Mouse (Mus musculus) limb, embryonic 10.5 days (tissue): ENCODE data around the gene Gm20795. TPM values are rescaled to one million over a fixed set of nuclear protein-coding genes. Genes with fewer than 3 reads are reported as not detected.
"Not testable (repeated sequence)": the region's sequence is repeated elsewhere in the genome, so short reads cannot be mapped to it uniquely, and the experiment has no call there.

Experiments used
- DNase-seq: peaks from one replicate; pipeline ENCODE4 v3.0.0-alpha.2; 2017; ENCODE audit warnings: low spot score
- H3K27ac ChIP-seq: fragments of 300-500 bp; sonication (generic); 2 replicates; pipeline ENCODE4 v1.5.1; 2016; ENCODE audit warnings: mild to moderate bottlenecking
- H3K27me3 ChIP-seq: fragments of 300-500 bp; sonication (generic); 2 replicates; pipeline ENCODE4 v1.6.1; 2016; ENCODE audit warnings: low read depth, mild to moderate bottlenecking; ENCODE audit not compliant: poor library complexity, severe bottlenecking
- H3K36me3 ChIP-seq: fragments of 300-500 bp; sonication (generic); 2 replicates; pipeline ENCODE4 v1.6.1; 2016; ENCODE audit warnings: mild to moderate bottlenecking, moderate library complexity
- H3K4me1 ChIP-seq: fragments of 300-500 bp; sonication (generic); 2 replicates; pipeline ENCODE4 v1.6.1; 2016
- H3K4me3 ChIP-seq: fragments of 300-500 bp; sonication (generic); 2 replicates; pipeline ENCODE4 v1.5.1; 2016; ENCODE audit warnings: mild to moderate bottlenecking, moderate library complexity
- H3K9me3 ChIP-seq: fragments of 300-500 bp; sonication (generic); replicated peaks from 2 replicates; pipeline ENCODE4 v1.6.1; 2016; ENCODE audit warnings: mild to moderate bottlenecking
- WGBS: fragments of 180-500 bp; shearing (Covaris S2); methylation state at CpG from one replicate; pipeline ENCODE4 v1.1.7; 2016; 5-methylcytosine and 5-hydroxymethylcytosine counted together
- polyA plus RNA-seq: library from polyadenylated mRNA; unstranded; fragments of >200 nt; fragmentation: Nextera tagmentation; extraction: Ambion mirVana; gene quantifications from 2 replicates; pipeline ENCODE4 v1.2.1, GENCODE M21; 2016

Gm20795 gene
- polyA plus RNA-seq: not detected in 2 replicates

GRCm38 (mm10) chrY:40804614-40805013, at the start of gene Gm20795:
TSS of gene Gm20795 (plus strand) at chrY:40804914.
- H3K27ac ChIP-seq, H3K27me3 ChIP-seq, DNase-seq, H3K36me3 ChIP-seq, H3K4me3 ChIP-seq, H3K4me1 ChIP-seq, H3K9me3 ChIP-seq: not testable (repeated sequence)

- not testable (repeated sequence) for H3K4me1 ChIP-seq, H3K4me3 ChIP-seq, H3K27me3 ChIP-seq, H3K36me3 ChIP-seq, DNase-seq, H3K27ac ChIP-seq, H3K9me3 ChIP-seq
- no CpG with 5 or more reads among the region's 3 CpGs for WGBS
Observed at GRCm38 (mm10) chrY:40775665-40776064, 29.0 kb upstream of the Gm20795 start, which contains the start of gene Gm21797. TSS of gene Gm21797 (minus strand) at chrY:40775765.

Other genes with a start within 250 kb of the Gm20795 start
- not detected in 2 replicates for gene Gm21852, start 152.9 kb upstream of the Gm20795 start, polyA plus RNA-seq
- not detected in 2 replicates for gene Gm21797, start 29.1 kb upstream of the Gm20795 start, polyA plus RNA-seq